Mouse (Mus musculus) erythroblast, adult 5-6 weeks (primary cell): Measurements from ENCODE around the gene Trim41. TPM values are rescaled to one million over a fixed set of nuclear protein-coding genes. Genes with fewer than 3 reads are reported as not detected.
"Not testable (repeated sequence)": the region's sequence is repeated elsewhere in the genome, so short reads cannot be mapped to it uniquely, and the experiment has no call there.

Experiments
- ATAC-seq: replicated peaks from 2 replicates; pipeline ENCODE4 v1.8.0; 2016; ENCODE audit warnings: moderate number of reproducible peaks, mild to moderate bottlenecking, moderate TSS enrichment, inconsistent platforms; ENCODE audit not compliant: poor library complexity, low FRiP score, severe bottlenecking
- total RNA-seq, 2 experiments: library from RNA; stranded (forward) in 1 of 2; stranded (reverse) in 1 of 2; fragments of 150-400 nt in 1 of 2; fragments of 200-764, 138-1000 nt in 1 of 2; gene quantifications; 2 replicates each; pipeline versions ENCODE4 v1.2.3 to v1.2.4; 2015 to 2017; ENCODE audit warnings: low replicate concordance in 2 of 2

The Trim41 gene
- total RNA-seq, 2 experiments from 2014 or later = 12.7 to 17.6 TPM

- ATAC-seq = no peak
Measured at GRCm38 (mm10) chr11:48798308-48798707, 18.8 kb downstream of the Trim41 start.

- ATAC-seq = no peak
Measured at GRCm38 (mm10) chr11:48797287-48797686, 19.9 kb downstream of the Trim41 start.

- no peak for ATAC-seq
Measured at GRCm38 (mm10) chr11:48796290-48796689, 20.9 kb downstream of the Trim41 start.

GRCm38 (mm10) chr11:48795221-48795620, 21.9 kb downstream of the Trim41 start:
- no peak for ATAC-seq

GRCm38 (mm10) chr11:48793184-48793583, 24.0 kb downstream of the Trim41 start:
- ATAC-seq = no peak

GRCm38 (mm10) chr11:48791894-48792293, 25.3 kb downstream of the Trim41 start:
- not testable (repeated sequence) for ATAC-seq

- ATAC-seq = no peak
Measured at GRCm38 (mm10) chr11:48790946-48791345, 26.2 kb downstream of the Trim41 start.

- ATAC-seq = peak; percentile 94
Measured at GRCm38 (mm10) chr11:48789973-48790823, 27.0 kb downstream of the Trim41 start.

- no peak for ATAC-seq
Measured at GRCm38 (mm10) chr11:48789215-48789614, 27.9 kb downstream of the Trim41 start.

- peak; percentile 71; the same call in 1 of the 2 replicates for ATAC-seq
Measured at GRCm38 (mm10) chr11:48788311-48789089, 28.7 kb downstream of the Trim41 start.

- ATAC-seq = no peak
Measured at GRCm38 (mm10) chr11:48787455-48788211, 29.5 kb downstream of the Trim41 start.

- no peak for ATAC-seq
Measured at GRCm38 (mm10) chr11:48782243-48782642, 34.9 kb downstream of the Trim41 start.

GRCm38 (mm10) chr11:48779450-48779849, 37.7 kb downstream of the Trim41 start:
- 0 out of 2 replicates have a peak, but pooled peaks have one; percentile 61 for ATAC-seq

- ATAC-seq = no peak
Measured at GRCm38 (mm10) chr11:48777303-48777702, 39.9 kb downstream of the Trim41 start.

- no peak for ATAC-seq
Measured at GRCm38 (mm10) chr11:48776664-48777063, 40.5 kb downstream of the Trim41 start.

- ATAC-seq = no peak
Measured at GRCm38 (mm10) chr11:48775483-48775882, 41.7 kb downstream of the Trim41 start.

GRCm38 (mm10) chr11:48774443-48775298, 42.5 kb downstream of the Trim41 start:
- ATAC-seq = 0 out of 2 replicates have a peak, but pooled peaks have one; percentile 56

GRCm38 (mm10) chr11:48771691-48772090, 45.5 kb downstream of the Trim41 start:
- ATAC-seq = peak; percentile 71; the same call in 1 of the 2 replicates
